Mouse (Mus musculus): Measurements from ENCODE around the gene Abi2. TPM values are rescaled to one million over a fixed set of nuclear protein-coding genes. Genes with fewer than 3 reads are reported as not detected.
"Not testable (repeated sequence)": the region's sequence is repeated elsewhere in the genome, so short reads cannot be mapped to it uniquely, and the experiment has no call there.

Gene Abi2
- polyA plus RNA-seq, 1 experiment, result 54.8 TPM

- Histone ChIP-seq H3K27ac (ENCODE audit: insufficient read depth, low read length) (no peak overlapping the region), H3K4me1 (ENCODE audit: control insufficient read depth, insufficient read depth, low read length) (no peaks in the 10 kb centered on the region), H3K27me3 (ENCODE audit: control insufficient read depth, insufficient read depth, low read length) (no peaks in the 10 kb centered on the region), H3K4me3 (replicated peaks; ENCODE audit: insufficient read depth, low read depth, low read length) (no peak overlapping the region)
- WGBS, result 69% methylated on average over 3 of the region's 3 CpGs
- no peak for TF ChIP-seq CTCF (IDR thresholded peaks at IDR 0.05; ENCODE audit: borderline replicate concordance, insufficient read depth, low read depth, low read length)
- TF ChIP-seq POLR2A (IDR thresholded peaks at IDR 0.05; ENCODE audit: borderline replicate concordance, insufficient read depth, low read length), result no peak
- no peak for DNase-seq
Observed at GRCm38 (mm10) chr1:60416724-60417123, 7.3 kb downstream of the Abi2 start.

GRCm38 (mm10) chr1:60423882-60424281 is 14.5 kb downstream of the Abi2 start:
- H3K4me3 ChIP-seq (replicated peaks; ENCODE audit: insufficient read depth, low read depth, low read length), result no peak overlapping the region

GRCm38 (mm10) chr1:60428341-60428740 is 18.9 kb downstream of the Abi2 start:
- no peaks in the 10 kb centered on the region for H3K27me3 ChIP-seq (ENCODE audit: control insufficient read depth, insufficient read depth, low read length)
- H3K4me3 ChIP-seq (replicated peaks; ENCODE audit: insufficient read depth, low read depth, low read length), result no peak overlapping the region
- no peak overlapping the region for H3K27ac ChIP-seq (ENCODE audit: insufficient read depth, low read length)
- TF ChIP-seq POLR2A (IDR thresholded peaks at IDR 0.05; ENCODE audit: borderline replicate concordance, insufficient read depth, low read length) (no peak), CTCF (IDR thresholded peaks at IDR 0.05; ENCODE audit: borderline replicate concordance, insufficient read depth, low read depth, low read length) (no peak)
- 91% methylated on average over 2 of the region's 2 CpGs for WGBS
- no peak for DNase-seq
- peaks cover 11% of the 10 kb centered on the region for H3K4me1 ChIP-seq (ENCODE audit: control insufficient read depth, insufficient read depth, low read length)

More at GRCm38 (mm10) chr1:60423882-60424281, 14.5 kb downstream of the Abi2 start:
- no peak overlapping the region for H3K27ac ChIP-seq (ENCODE audit: insufficient read depth, low read length)
- no peak for TF ChIP-seq POLR2A (IDR thresholded peaks at IDR 0.05; ENCODE audit: borderline replicate concordance, insufficient read depth, low read length)
- TF ChIP-seq CTCF (IDR thresholded peaks at IDR 0.05; ENCODE audit: borderline replicate concordance, insufficient read depth, low read depth, low read length), result no peak
- WGBS, result 48% methylated on average over 1 of the region's 1 CpGs
- no peaks in the 10 kb centered on the region for H3K27me3 ChIP-seq (ENCODE audit: control insufficient read depth, insufficient read depth, low read length)
- peaks cover 5% of the 10 kb centered on the region; the same call in 1 of the 2 replicates for H3K4me1 ChIP-seq (ENCODE audit: control insufficient read depth, insufficient read depth, low read length)
- no peak for DNase-seq

GRCm38 (mm10) chr1:60428932-60429331 is 19.5 kb downstream of the Abi2 start:
- peaks cover 11% of the 10 kb centered on the region for H3K4me1 ChIP-seq (ENCODE audit: control insufficient read depth, insufficient read depth, low read length)
- no peaks in the 10 kb centered on the region for H3K27me3 ChIP-seq (ENCODE audit: control insufficient read depth, insufficient read depth, low read length)
- no peak overlapping the region for H3K27ac ChIP-seq (ENCODE audit: insufficient read depth, low read length)
- no peak overlapping the region for H3K4me3 ChIP-seq (replicated peaks; ENCODE audit: insufficient read depth, low read depth, low read length)
- DNase-seq, result peak; percentile 47 to 64
- 55% methylated on average over 2 of the region's 2 CpGs for whole genome bisulfite sequencing
- no peak for TF ChIP-seq POLR2A (IDR thresholded peaks at IDR 0.05; ENCODE audit: borderline replicate concordance, insufficient read depth, low read length)
- TF ChIP-seq CTCF (IDR thresholded peaks at IDR 0.05; ENCODE audit: borderline replicate concordance, insufficient read depth, low read depth, low read length), result peak; percentile 81; the same call in 1 of the 2 replicates

- WGBS, result 94% methylated on average over 5 of the region's 5 CpGs
Observed at GRCm38 (mm10) chr1:60431531-60431930, 22.1 kb downstream of the Abi2 start.

GRCm38 (mm10) chr1:60432497-60432896 is 23.1 kb downstream of the Abi2 start:
- Histone ChIP-seq H3K27ac (ENCODE audit: insufficient read depth, low read length) (no peak overlapping the region), H3K4me1 (ENCODE audit: control insufficient read depth, insufficient read depth, low read length) (peaks cover 6% of the 10 kb centered on the region), H3K4me3 (replicated peaks; ENCODE audit: insufficient read depth, low read depth, low read length) (no peak overlapping the region), H3K27me3 (ENCODE audit: control insufficient read depth, insufficient read depth, low read length) (no peaks in the 10 kb centered on the region)
- 0% methylated on average over 1 of the region's 1 CpGs for WGBS
- DNase-seq, result peak; percentile 37 to 58
- TF ChIP-seq CTCF (IDR thresholded peaks at IDR 0.05; ENCODE audit: borderline replicate concordance, insufficient read depth, low read depth, low read length), result no peak
- no peak for TF ChIP-seq POLR2A (IDR thresholded peaks at IDR 0.05; ENCODE audit: borderline replicate concordance, insufficient read depth, low read length)

More at GRCm38 (mm10) chr1:60431531-60431930, 22.1 kb downstream of the Abi2 start:
- TF ChIP-seq CTCF (IDR thresholded peaks at IDR 0.05; ENCODE audit: borderline replicate concordance, insufficient read depth, low read depth, low read length) (no peak), POLR2A (IDR thresholded peaks at IDR 0.05; ENCODE audit: borderline replicate concordance, insufficient read depth, low read length) (no peak)
- no peak overlapping the region for H3K27ac ChIP-seq (ENCODE audit: insufficient read depth, low read length)
- peaks cover 9% of the 10 kb centered on the region for H3K4me1 ChIP-seq (ENCODE audit: control insufficient read depth, insufficient read depth, low read length)
- no peaks in the 10 kb centered on the region for H3K27me3 ChIP-seq (ENCODE audit: control insufficient read depth, insufficient read depth, low read length)
- H3K4me3 ChIP-seq (replicated peaks; ENCODE audit: insufficient read depth, low read depth, low read length), result no peak overlapping the region
- no peak for DNase-seq

- not testable (repeated sequence) for DNase-seq; H3K4me1 ChIP-seq (ENCODE audit: control insufficient read depth, insufficient read depth, low read length); H3K27ac ChIP-seq (ENCODE audit: insufficient read depth, low read length); H3K27me3 ChIP-seq (ENCODE audit: control insufficient read depth, insufficient read depth, low read length); H3K4me3 ChIP-seq (replicated peaks; ENCODE audit: insufficient read depth, low read depth, low read length)
- 82% methylated on average over 5 of the region's 5 CpGs for WGBS
Observed at GRCm38 (mm10) chr1:60441438-60441837, 32.0 kb downstream of the Abi2 start.

- no peak for DNase-seq
- H3K4me3 ChIP-seq (replicated peaks; ENCODE audit: insufficient read depth, low read depth, low read length), result no peak overlapping the region
- TF ChIP-seq CTCF (IDR thresholded peaks at IDR 0.05; ENCODE audit: borderline replicate concordance, insufficient read depth, low read depth, low read length), result no peak
- TF ChIP-seq POLR2A (IDR thresholded peaks at IDR 0.05; ENCODE audit: borderline replicate concordance, insufficient read depth, low read length), result no peak
- peaks cover 3% of the 10 kb centered on the region for H3K4me1 ChIP-seq (ENCODE audit: control insufficient read depth, insufficient read depth, low read length)
- H3K27me3 ChIP-seq (ENCODE audit: control insufficient read depth, insufficient read depth, low read length), result no peaks in the 10 kb centered on the region
- 88% methylated on average over 12 of the region's 12 CpGs for WGBS
- H3K27ac ChIP-seq (ENCODE audit: insufficient read depth, low read length), result no peak overlapping the region
Observed at GRCm38 (mm10) chr1:60447067-60447466, 37.6 kb downstream of the Abi2 start.
